Mouse (Mus musculus) MEL (cell line): ENCODE data around the gene Pfkfb4.

Experiments used
- GABPA ChIP-seq: IDR thresholded peaks from 2 replicates; pipeline ENCODE4 v1.6.1; 2012; ENCODE audit warnings: low read depth, mild to moderate bottlenecking, inconsistent platforms, low read length, improper control_type of control experiment, moderate library complexity
- GATA1 ChIP-seq: IDR thresholded peaks from 2 replicates; pipeline ENCODE4 v1.6.1; 2011; ENCODE audit warnings: low read depth, low read length, improper control_type of control experiment
- TCF12 ChIP-seq: IDR thresholded peaks from 2 replicates; pipeline ENCODE4 v1.6.1; 2014; ENCODE audit warnings: low read depth, mild to moderate bottlenecking, inconsistent platforms, low read length, improper control_type of control experiment, moderate library complexity
- USF1 ChIP-seq: IDR thresholded peaks from 2 replicates; pipeline ENCODE4 v1.6.1; 2014; ENCODE audit warnings: low read depth, mild to moderate bottlenecking, inconsistent platforms, low read length, improper control_type of control experiment, moderate library complexity
- ZMIZ1 ChIP-seq: IDR thresholded peaks from 2 replicates; pipeline ENCODE4 v1.6.1; 2012; ENCODE audit warnings: low read depth, mild to moderate bottlenecking, inconsistent platforms, low read length, improper control_type of control experiment, moderate library complexity
- ZNF384 ChIP-seq: IDR thresholded peaks from 2 replicates; pipeline ENCODE4 v1.6.1; 2012; ENCODE audit warnings: low read depth, mild to moderate bottlenecking, inconsistent platforms, low read length, improper control_type of control experiment

- TF ChIP-seq ZMIZ1 (no peak), TCF12 (no peak), GABPA (no peak), ZNF384 (no peak), USF1 (no peak), GATA1 (no peak)
These were observed 69.3 kb downstream of the Pfkfb4 start for GRCm38 (mm10) chr9:109060898-109061295.
